Mouse (Mus musculus) embryonic facial prominence, embryonic 14.5 days (tissue): ENCODE measurements around the gene Ddx3x. TPM values are rescaled to one million over a fixed set of nuclear protein-coding genes. Genes with fewer than 3 reads are reported as not detected.
"Not testable (repeated sequence)": the region's sequence is repeated elsewhere in the genome, so short reads cannot be mapped to it uniquely, and the experiment has no call there.

Source experiments
- ATAC-seq: fragments of 200-750 bp; cut with Nextera tagmentation; 2 replicates; pipeline ENCODE4 v1.8.0; 2017; ENCODE audit warnings: low read depth, moderate number of reproducible peaks, moderate TSS enrichment
- DNase-seq: peaks from one replicate; pipeline ENCODE4 v3.0.0-alpha.2; 2015; ENCODE audit warnings: low spot score
- H3K27ac ChIP-seq: fragments of 300-500 bp; sonication (generic); replicated peaks from 2 replicates; pipeline ENCODE4 v1.5.1; 2014; ENCODE audit warnings: low read depth, mild to moderate bottlenecking, low read length, moderate library complexity
- H3K27me3 ChIP-seq: fragments of 300-500 bp; sonication (generic); replicated peaks from 2 replicates; pipeline ENCODE4 v1.6.1; 2014; ENCODE audit warnings: low read length; ENCODE audit not compliant: control insufficient read depth, insufficient read depth
- H3K36me3 ChIP-seq: fragments of 300-500 bp; sonication (generic); 2 replicates; pipeline ENCODE4 v1.6.1; 2014; ENCODE audit warnings: low read length, mixed read lengths; ENCODE audit not compliant: control insufficient read depth, insufficient read depth
- H3K4me1 ChIP-seq: fragments of 300-500 bp; sonication (generic); 2 replicates; pipeline ENCODE4 v1.6.1; 2014; ENCODE audit warnings: antibody characterized with exemption, low read length; ENCODE audit not compliant: control insufficient read depth, insufficient read depth
- H3K4me2 ChIP-seq: fragments of 300-500 bp; sonication (generic); 2 replicates; pipeline ENCODE4 v1.6.1; 2014; ENCODE audit warnings: low read depth, mild to moderate bottlenecking, low read length, moderate library complexity, mixed read lengths
- H3K4me3 ChIP-seq: fragments of 300-500 bp; sonication (generic); 2 replicates; pipeline ENCODE4 v1.5.1; 2014; ENCODE audit warnings: low read depth, mild to moderate bottlenecking, low read length
- H3K9ac ChIP-seq: fragments of 300-500 bp; sonication (generic); 2 replicates; pipeline ENCODE4 v1.6.1; 2014; ENCODE audit warnings: low read depth, mild to moderate bottlenecking, low read length, moderate library complexity, mixed read lengths
- H3K9me3 ChIP-seq: fragments of 300-500 bp; sonication (generic); 2 replicates; pipeline ENCODE4 v1.6.1; 2016; ENCODE audit warnings: low read length; ENCODE audit not compliant: control insufficient read depth
- WGBS: fragments of 180-500 bp; shearing (Covaris S2); extraction: QIAGEN DNeasy Blood & Tissue Kit; methylation state at CpG from one replicate; pipeline ENCODE4 v1.1.7; 2014; 5-methylcytosine and 5-hydroxymethylcytosine counted together
- polyA plus RNA-seq: library from polyadenylated mRNA; unstranded; fragments of >200 nt; fragmentation: Nextera tagmentation; extraction: Ambion mirVana; gene quantifications from 2 replicates; pipeline ENCODE4 v1.2.1, GENCODE M21; 2014

Gene Ddx3x
- 123 and 132 TPM in 2 replicates for polyA plus RNA-seq

DNA sequence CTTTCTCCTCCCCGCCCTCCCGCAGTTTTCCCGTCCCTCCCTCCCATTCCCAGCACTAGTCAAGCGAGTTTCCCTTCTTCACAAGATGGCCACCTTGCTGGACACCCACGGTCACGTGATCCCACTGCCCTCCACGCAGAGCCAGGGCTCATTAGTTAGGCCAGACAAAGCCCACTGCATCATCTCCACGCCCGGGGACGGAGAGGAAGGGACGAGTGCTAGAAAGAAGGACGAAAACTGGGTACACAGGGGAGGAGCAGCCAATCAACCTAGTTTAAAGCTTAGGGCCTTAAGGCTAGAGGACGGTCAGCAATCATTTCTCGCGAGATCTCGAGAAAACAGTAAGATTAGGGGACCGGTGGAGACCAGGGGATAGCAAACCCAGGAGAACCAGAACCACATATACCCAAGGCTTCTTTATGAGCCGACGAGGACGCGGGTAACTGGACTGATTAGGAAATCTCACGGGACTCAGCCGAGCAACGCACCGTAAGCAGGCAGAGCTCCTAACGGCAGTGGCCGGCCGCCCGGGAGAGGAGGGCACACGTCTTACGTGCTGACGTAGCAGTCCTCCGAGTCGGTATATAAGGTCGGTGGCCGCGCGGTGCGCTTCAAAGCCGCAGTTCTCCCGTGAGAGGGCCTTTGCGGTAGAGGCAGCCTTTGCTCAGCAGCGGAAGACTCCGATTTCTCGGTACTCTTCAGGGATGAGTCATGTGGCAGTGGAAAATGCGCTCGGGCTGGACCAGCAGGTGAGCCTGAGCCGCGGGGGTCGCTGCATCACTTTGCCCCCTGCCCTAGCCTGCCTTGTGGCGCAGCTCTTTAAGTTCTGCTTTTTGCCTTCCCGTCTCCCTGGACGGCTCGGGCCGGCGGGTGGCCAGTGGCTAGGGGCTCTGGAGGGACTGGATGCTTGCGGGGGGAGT is at the start of gene Ddx3x:
Gene Ddx3x (plus strand): TSS at position 562 of the 920 bp plus-strand sequence.
- peak; percentile 96 for DNase-seq
- Histone ChIP-seq H3K4me2 (peak within 1 kb of the TSS; percentile 59), H3K9ac (peak within 1 kb of the TSS; percentile 99), H3K4me1 (0 out of 2 replicates have a peak, but pooled peaks cover 4% of the 10 kb centered on the region), H3K4me3 (peak within 1 kb of the TSS; percentile 92), H3K27ac (peak within 1 kb of the TSS; percentile 99), H3K27me3 (0 out of 2 replicates have a peak, but pooled peaks cover 4% of the 10 kb centered on the region), H3K36me3 (peaks cover 20% of the 10 kb centered on the region), H3K9me3 (no peaks in the 10 kb centered on the region)
- under 1% methylated on average over 40 of the region's 57 CpGs for WGBS
- peak; percentile 94 for ATAC-seq

DNA sequence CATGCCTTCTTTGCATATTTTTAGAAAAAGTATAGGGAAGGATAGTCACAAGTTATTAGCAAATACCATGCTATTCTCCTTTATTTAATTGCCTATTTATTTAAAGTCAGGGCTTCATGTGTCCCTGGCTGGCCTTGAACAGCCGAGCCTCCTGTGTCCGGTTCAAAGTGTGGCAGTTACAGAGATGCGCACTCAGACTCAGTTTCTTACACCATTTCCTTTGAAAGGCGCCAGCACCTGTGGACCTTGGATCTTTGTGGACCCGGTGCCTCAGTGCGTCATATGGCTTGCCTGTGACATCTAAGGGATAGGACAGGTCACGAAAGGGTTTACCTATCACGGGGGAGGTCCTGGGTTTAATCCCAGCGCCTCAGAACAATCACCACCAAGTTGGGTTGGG is 49.5 kb upstream of the Ddx3x start:
- H3K4me1 ChIP-seq = no peaks in the 10 kb centered on the region
- DNase-seq (no peak), ATAC-seq (no peak)
- no peaks in the 10 kb centered on the region for H3K36me3 ChIP-seq
- H3K9ac ChIP-seq = peak overlapping the region; percentile 57
- peak overlapping the region; percentile 58 for H3K4me2 ChIP-seq
- 23% methylated on average over 9 of the region's 9 CpGs for WGBS
- H3K27me3 ChIP-seq = no peaks in the 10 kb centered on the region
- H3K4me3 ChIP-seq = peak overlapping the region; percentile 37
- H3K27ac ChIP-seq = peak overlapping the region; percentile 90
- no peaks in the 10 kb centered on the region for H3K9me3 ChIP-seq

- not testable (repeated sequence) for H3K4me2 ChIP-seq, ATAC-seq, H3K9ac ChIP-seq, H3K36me3 ChIP-seq, H3K4me1 ChIP-seq, DNase-seq, H3K4me3 ChIP-seq, H3K27ac ChIP-seq, H3K27me3 ChIP-seq, H3K9me3 ChIP-seq
- 75% methylated on average over 1 of the region's 1 CpGs for WGBS
Observed at GRCm38 (mm10) chrX:13232834-13233233, 47.9 kb upstream of the Ddx3x start.

DNA sequence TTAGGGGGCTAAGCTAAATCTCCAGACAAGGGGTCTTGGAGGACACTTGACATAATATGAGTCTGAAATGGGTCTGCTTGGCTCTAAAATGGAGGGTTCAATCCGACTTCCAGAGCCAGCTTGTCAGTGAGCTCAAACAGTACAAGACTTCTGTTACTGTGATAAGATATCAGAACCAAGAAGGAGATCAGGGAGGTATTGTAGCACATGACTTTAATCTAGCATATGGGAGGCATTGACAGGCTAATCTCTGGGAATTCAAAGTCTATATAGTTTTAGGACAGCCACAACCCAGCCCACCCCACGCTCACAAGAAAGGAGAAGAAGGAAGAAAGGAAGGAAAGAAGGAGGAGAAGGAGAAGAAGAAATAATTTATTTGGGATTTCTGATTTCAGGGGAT is 47.1 kb upstream of the Ddx3x start:
- ATAC-seq (no peak), DNase-seq (no peak)
- no peaks in the 10 kb centered on the region for H3K27me3 ChIP-seq
- no peaks in the 10 kb centered on the region for H3K36me3 ChIP-seq
- H3K4me1 ChIP-seq = no peaks in the 10 kb centered on the region
- 70% methylated on average over 2 of the region's 2 CpGs for WGBS
- H3K27ac ChIP-seq = no peak overlapping the region
- H3K9ac ChIP-seq = no peak overlapping the region
- H3K4me3 ChIP-seq = no peak overlapping the region
- H3K9me3 ChIP-seq = no peaks in the 10 kb centered on the region
- H3K4me2 ChIP-seq = no peak overlapping the region

DNA sequence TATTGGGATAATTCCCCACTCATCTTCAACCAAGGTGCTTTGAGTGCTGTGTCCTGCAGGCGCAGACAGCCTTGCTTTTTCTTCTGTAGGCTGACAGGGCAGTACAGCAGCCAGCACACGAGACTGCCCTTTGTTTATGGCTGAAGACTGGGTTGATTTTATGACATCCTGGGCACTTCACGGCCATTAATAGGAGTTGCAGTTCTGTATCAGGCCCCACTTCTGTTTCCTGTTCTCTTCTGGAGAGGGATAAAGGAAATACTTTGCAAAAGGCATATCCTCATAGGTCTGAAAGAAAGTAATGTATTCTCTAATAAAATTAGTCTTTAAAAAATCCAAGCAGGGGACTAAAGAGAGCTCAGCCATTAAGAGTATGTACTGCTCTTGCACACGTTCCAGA is 46.1 kb upstream of the Ddx3x start:
- WGBS = 49% methylated on average over 4 of the region's 4 CpGs
- DNase-seq (no peak), ATAC-seq (no peak)
- H3K36me3 ChIP-seq = no peaks in the 10 kb centered on the region
- no peak overlapping the region for H3K4me2 ChIP-seq
- H3K4me1 ChIP-seq = no peaks in the 10 kb centered on the region
- no peaks in the 10 kb centered on the region for H3K9me3 ChIP-seq
- no peak overlapping the region for H3K9ac ChIP-seq
- no peaks in the 10 kb centered on the region for H3K27me3 ChIP-seq
- no peak overlapping the region for H3K27ac ChIP-seq
- H3K4me3 ChIP-seq = no peak overlapping the region

DNA sequence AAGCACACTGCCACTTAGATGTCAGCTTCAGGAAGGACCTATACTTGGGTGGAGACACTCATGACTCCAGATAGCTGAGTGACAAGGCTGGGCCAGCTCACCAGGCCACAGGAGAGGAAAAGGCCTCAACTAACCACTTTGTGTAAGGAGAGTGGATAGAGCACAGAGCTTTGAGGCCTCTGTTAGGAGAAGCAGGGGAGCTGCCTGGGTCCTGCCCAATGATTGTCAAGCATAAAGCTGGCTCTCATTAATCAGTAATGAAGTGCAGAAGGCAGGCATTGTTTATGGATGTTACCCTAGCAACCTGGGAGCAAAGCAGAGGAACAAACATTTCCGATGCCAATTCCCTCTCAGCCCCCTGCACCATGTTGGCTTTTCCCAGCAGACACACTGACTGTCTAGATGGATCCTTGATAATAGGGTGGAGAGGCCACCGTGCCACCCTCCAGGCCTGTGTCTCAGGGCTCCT is 44.6 kb upstream of the Ddx3x start:
- DNase-seq (peak; percentile 67), ATAC-seq (peak; percentile 62)
- Histone ChIP-seq H3K36me3 (no peaks in the 10 kb centered on the region), H3K9ac (no peak overlapping the region), H3K27me3 (no peaks in the 10 kb centered on the region), H3K4me2 (no peak overlapping the region), H3K27ac (peak overlapping the region; percentile 52), H3K9me3 (no peaks in the 10 kb centered on the region), H3K4me1 (no peaks in the 10 kb centered on the region), H3K4me3 (no peak overlapping the region)
- 50% methylated on average over 2 of the region's 2 CpGs for WGBS

GRCm38 (mm10) chrX:13239455-13239854 is 41.3 kb upstream of the Ddx3x start:
- WGBS = 80% methylated on average over 6 of the region's 6 CpGs
- ATAC-seq = no peak

DNA sequence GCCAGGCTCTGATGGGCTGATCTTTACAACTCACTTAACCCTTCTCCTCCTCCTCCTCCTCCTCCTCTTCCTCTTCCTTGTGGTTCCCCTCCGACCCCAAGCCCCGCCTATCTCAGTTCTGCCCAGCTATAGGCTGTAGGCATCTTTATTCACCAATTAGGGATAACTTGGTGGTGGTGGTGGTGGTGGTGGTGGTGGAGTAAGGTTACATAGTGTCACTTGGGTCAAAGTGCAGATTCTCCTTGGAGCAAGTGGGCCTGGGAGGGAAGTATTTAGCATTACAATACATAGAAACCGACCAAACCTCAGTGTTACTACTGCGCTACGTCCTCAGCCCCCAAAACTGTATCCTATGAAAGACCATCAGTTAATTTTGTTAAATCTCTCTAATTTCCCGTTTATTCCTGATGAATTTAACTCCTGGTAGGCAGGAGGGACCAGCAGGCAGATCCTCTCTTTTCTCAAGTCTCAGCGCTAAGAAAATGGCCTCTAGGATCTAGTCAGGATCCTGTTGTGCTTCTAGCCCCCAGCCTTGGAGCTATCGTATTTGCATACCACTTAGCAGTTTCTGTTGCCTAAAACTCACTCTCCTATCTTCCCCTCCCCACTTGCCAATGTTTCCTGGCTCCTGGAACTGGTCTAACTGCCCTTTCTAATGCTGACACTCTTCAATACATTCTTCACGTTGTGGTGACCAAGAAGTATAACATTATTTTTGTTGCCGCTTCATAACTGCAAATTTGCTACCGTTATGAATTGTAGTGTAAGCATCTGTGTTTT is 39.9 kb upstream of the Ddx3x start:
- ATAC-seq (no peak), DNase-seq (peak; percentile 17)
- Histone ChIP-seq H3K9ac (no peak overlapping the region), H3K27me3 (peaks cover 8% of the 10 kb centered on the region; the same call in 1 of the 2 replicates), H3K9me3 (no peaks in the 10 kb centered on the region), H3K36me3 (no peaks in the 10 kb centered on the region), H3K4me3 (no peak overlapping the region), H3K4me1 (no peaks in the 10 kb centered on the region), H3K27ac (peak overlapping the region; percentile 92), H3K4me2 (peak overlapping the region; percentile 52)
- 32% methylated on average over 11 of the region's 11 CpGs for WGBS

More at GRCm38 (mm10) chrX:13239455-13239854, 41.3 kb upstream of the Ddx3x start:
- DNase-seq = no peak
- Histone ChIP-seq H3K27ac (no peak overlapping the region), H3K9ac (no peak overlapping the region), H3K9me3 (no peaks in the 10 kb centered on the region), H3K4me3 (no peak overlapping the region), H3K4me2 (no peak overlapping the region), H3K36me3 (no peaks in the 10 kb centered on the region), H3K4me1 (no peaks in the 10 kb centered on the region), H3K27me3 (peaks cover 8% of the 10 kb centered on the region; the same call in 1 of the 2 replicates)
